In genomic region chr10:77282822-77283221, GRCm38 (mm10) we compare ENCODE assay signal across 8 mouse cellular contexts. TPM values are rescaled to one million over a fixed set of nuclear protein-coding genes. Genes with fewer than 3 reads are reported as not detected.
DNase-seq lines count a peak whose midpoint lies in the region; ATAC-seq and TF ChIP-seq lines count a peak whose summit lies in the region.

No protein-coding gene starts in this region.

- H3K4me2 ChIP-seq in forebrain, embryonic 16.5 days (ENCODE audit: low read length), result no peak overlapping the region

- no peaks in the 10 kb centered on the region for H3K27me3 ChIP-seq in forebrain, embryonic 10.5 days (ENCODE audit: poor library complexity, severe bottlenecking)
- H3K27me3 ChIP-seq in forebrain, embryonic 16.5 days (replicated peaks; ENCODE audit: control insufficient read depth, insufficient read depth, low read length), result no peaks in the 10 kb centered on the region
- H3K27me3 ChIP-seq in spleen, adult 2 months (ENCODE audit: control insufficient read depth, insufficient read depth, low read length), result no peaks in the 10 kb centered on the region

- H3K9me3 ChIP-seq in forebrain, embryonic 10.5 days, result no peaks in the 10 kb centered on the region
- H3K9me3 ChIP-seq in forebrain, embryonic 16.5 days (ENCODE audit: control insufficient read depth, low read length), result no peaks in the 10 kb centered on the region

- intact Hi-C loops in heart, postnatal 14 days (cut with DNase I), result loop anchor here (1.0 to 5.0 kb wide), 3 partner anchors 70 to 284 kb away; no protein-coding TSS in a partner anchor

- WGBS in forebrain, embryonic 10.5 days, result 19% methylated on average over 6 of the region's 6 CpGs
- WGBS in forebrain, embryonic 16.5 days, result 19% methylated on average over 6 of the region's 6 CpGs
- 12% methylated on average over 6 of the region's 6 CpGs for WGBS in spleen, adult 2 months

- no peak for TF ChIP-seq POLR2A in cortical plate, adult 2 months (IDR thresholded peaks at IDR 0.05; ENCODE audit: extremely low read depth, insufficient read depth, low read length)
- no peak for TF ChIP-seq POLR2A in spleen, adult 2 months (IDR thresholded peaks at IDR 0.05; ENCODE audit: low read depth, low read length)

- peak; percentile 69 for DNase-seq in forebrain, embryonic 10.5 days (ENCODE audit: extremely low spot score, low spot score)
- DNase-seq in ZHBTc4 (ENCODE audit: low read depth, low spot score), result peak; percentile 87
- peak; percentile 77 to 86 for DNase-seq in heart, postnatal 14 days
- DNase-seq in layer of hippocampus, postnatal 10 days (ENCODE audit: low spot score in 2 of 2), result peak; percentile 84 to 85
- peak; percentile 29 to 50 for DNase-seq in spleen, adult 2 months (ENCODE audit: low read depth in 1 of 2, low spot score in 2 of 2)

- ATAC-seq in forebrain, embryonic 16.5 days, result no peak
- peak; percentile 98 for ATAC-seq in megakaryocyte progenitor cell, adult 5-6 weeks (replicated peaks; ENCODE audit: poor library complexity)

- H3K27ac ChIP-seq in forebrain, embryonic 10.5 days, result no peak overlapping the region
- H3K27ac ChIP-seq in forebrain, embryonic 16.5 days (ENCODE audit: low read length), result no peak overlapping the region
- H3K27ac ChIP-seq in cortical plate, adult 2 months (ENCODE audit: insufficient read depth, low read length), result no peak overlapping the region
- no peak overlapping the region for H3K27ac ChIP-seq in spleen, adult 2 months (ENCODE audit: insufficient read depth, low read length)

- peaks cover 15% of the 10 kb centered on the region for H3K4me1 ChIP-seq in forebrain, embryonic 10.5 days
- H3K4me1 ChIP-seq in forebrain, embryonic 16.5 days (replicated peaks; ENCODE audit: control insufficient read depth, insufficient read depth, low read length), result peaks cover 3% of the 10 kb centered on the region
- H3K4me1 ChIP-seq in cortical plate, adult 2 months (ENCODE audit: control insufficient read depth, insufficient read depth, low read length), result no peaks in the 10 kb centered on the region
- no peaks in the 10 kb centered on the region for H3K4me1 ChIP-seq in spleen, adult 2 months (ENCODE audit: control insufficient read depth, insufficient read depth, insufficient read length)

- no peak overlapping the region for H3K4me3 ChIP-seq in forebrain, embryonic 10.5 days
- H3K4me3 ChIP-seq in forebrain, embryonic 16.5 days (replicated peaks; ENCODE audit: low read length), result no peak overlapping the region
- no peak overlapping the region for H3K4me3 ChIP-seq in cortical plate, adult 2 months (ENCODE audit: insufficient read depth, low read length)
- no peak overlapping the region for H3K4me3 ChIP-seq in spleen, adult 2 months (ENCODE audit: extremely low read depth, insufficient read depth, insufficient read length)

- no peak overlapping the region for H3K9ac ChIP-seq in forebrain, embryonic 16.5 days (replicated peaks; ENCODE audit: low read depth, low read length)

- peak; percentile 100 for TF ChIP-seq CTCF in cortical plate, adult 2 months (IDR thresholded peaks at IDR 0.05; ENCODE audit: extremely low read depth, insufficient read depth, low read length)
- TF ChIP-seq CTCF in spleen, adult 2 months (IDR thresholded peaks at IDR 0.05; ENCODE audit: extremely low read depth, insufficient read depth, insufficient read length, insufficient replicate concordance), result peak; percentile 92; the same call in 1 of the 2 replicates

- H3K36me3 ChIP-seq in forebrain, embryonic 10.5 days (replicated peaks), result no peaks in the 10 kb centered on the region
- H3K36me3 ChIP-seq in forebrain, embryonic 16.5 days (ENCODE audit: control insufficient read depth, insufficient read depth), result no peaks in the 10 kb centered on the region
- no peaks in the 10 kb centered on the region for H3K36me3 ChIP-seq in spleen, adult 2 months (ENCODE audit: control insufficient read depth, insufficient read depth, low read length)

RNA-seq across cellular contexts. Expression of gene Pofut2, which starts 23.8 kb away (rescaled TPM):
- 69.6 and 72.9 TPM in 2 replicates for polyA plus RNA-seq in forebrain, embryonic 10.5 days (2016; fragmentation: Nextera tagmentation; extraction: Ambion mirVana)
- 47.3 and 50.5 TPM in 2 replicates for polyA plus RNA-seq in forebrain, embryonic 16.5 days (2015; fragmentation: Nextera tagmentation; extraction: Ambion mirVana)
- polyA plus RNA-seq in cortical plate, adult 2 months (2012; rRNA removed), result 30.5 and 30.6 TPM in 2 replicates
- total RNA-seq in heart, postnatal 14 days (2021), result 10 to 100 TPM; 45.8 to 48.2 TPM
- 10 to 100 TPM; 30.7 to 36.2 TPM for total RNA-seq in layer of hippocampus, postnatal 10 days (2021)
- 11.5 and 12.0 TPM in 2 replicates for total RNA-seq in megakaryocyte progenitor cell, adult 5-6 weeks (2015)
- 15.0 and 15.8 TPM in 2 replicates for total RNA-seq in megakaryocyte progenitor cell, adult 5-6 weeks (2017)
- 29.4 and 37.5 TPM in 2 replicates for polyA plus RNA-seq in spleen, adult 2 months (2012; rRNA removed)
